Mouse (Mus musculus) stomach, postnatal 0 days (tissue): ENCODE measurements around the gene 1700037H04Rik. TPM values are rescaled to one million over a fixed set of nuclear protein-coding genes. Genes with fewer than 3 reads are reported as not detected.

Experiments
- ATAC-seq: fragments of 200-750 bp; cut with Nextera tagmentation; 2 replicates; pipeline ENCODE4 v1.8.0; 2017; ENCODE audit not compliant: low FRiP score, low TSS enrichment
- DNase-seq: peaks from one replicate; pipeline ENCODE4 v3.0.0-alpha.2; 2016; ENCODE audit warnings: low spot score
- H3K27ac ChIP-seq: fragments of 300-500 bp; sonication (generic); replicated peaks from 2 replicates; pipeline ENCODE4 v1.5.1; 2014; ENCODE audit warnings: mild to moderate bottlenecking, control low read depth
- H3K27me3 ChIP-seq: fragments of 300-500 bp; sonication (generic); 2 replicates; pipeline ENCODE4 v1.6.1; 2014; ENCODE audit warnings: low read length; ENCODE audit not compliant: control insufficient read depth, insufficient read depth
- H3K36me3 ChIP-seq: fragments of 300-500 bp; sonication (generic); 2 replicates; pipeline ENCODE4 v1.6.1; 2014; ENCODE audit warnings: low read length, mixed read lengths; ENCODE audit not compliant: control insufficient read depth, insufficient read depth
- H3K4me1 ChIP-seq: fragments of 300-500 bp; sonication (generic); replicated peaks from 2 replicates; pipeline ENCODE4 v1.6.1; 2014; ENCODE audit warnings: antibody characterized with exemption; ENCODE audit not compliant: control insufficient read depth, insufficient read depth
- H3K4me2 ChIP-seq: fragments of 300-500 bp; sonication (generic); replicated peaks from 2 replicates; pipeline ENCODE4 v1.6.1; 2014; ENCODE audit warnings: low read depth, mild to moderate bottlenecking, control low read depth, moderate library complexity
- H3K4me3 ChIP-seq: fragments of 300-500 bp; sonication (generic); 2 replicates; pipeline ENCODE4 v1.5.1; 2014; ENCODE audit warnings: low read depth, low read length, control low read depth
- H3K9ac ChIP-seq: fragments of 300-500 bp; sonication (generic); 2 replicates; pipeline ENCODE4 v1.6.1; 2014; ENCODE audit warnings: mild to moderate bottlenecking, low read length, control low read depth, mixed read lengths
- H3K9me3 ChIP-seq: fragments of 300-500 bp; sonication (generic); 2 replicates; pipeline ENCODE4 v1.6.1; 2016; ENCODE audit warnings: low read length; ENCODE audit not compliant: control insufficient read depth
- CTCF ChIP-seq: IDR thresholded peaks from 2 replicates; pipeline ENCODE4 v1.5.1; 2016; ENCODE audit warnings: antibody characterized with exemption, low read depth, mild to moderate bottlenecking, moderate library complexity
- EP300 ChIP-seq: optimal IDR thresholded peaks from 2 replicates; pipeline ENCODE3; 2016; ENCODE audit warnings: antibody characterized with exemption
- whole genome bisulfite sequencing: fragments of 180-500 bp; shearing (Covaris S2); extraction: QIAGEN DNeasy Blood & Tissue Kit; methylation state at CpG from one replicate; pipeline ENCODE4 v1.1.7; 2014; 5-methylcytosine and 5-hydroxymethylcytosine counted together
- polyA plus RNA-seq: library from polyadenylated mRNA; unstranded; fragments of >200 nt; fragmentation: Nextera tagmentation; extraction: Ambion mirVana; gene quantifications from 2 replicates; pipeline ENCODE4 v1.2.1, GENCODE M21; 2015

1700037H04Rik gene
- polyA plus RNA-seq = 42.6 and 43.6 TPM in 2 replicates

DNA sequence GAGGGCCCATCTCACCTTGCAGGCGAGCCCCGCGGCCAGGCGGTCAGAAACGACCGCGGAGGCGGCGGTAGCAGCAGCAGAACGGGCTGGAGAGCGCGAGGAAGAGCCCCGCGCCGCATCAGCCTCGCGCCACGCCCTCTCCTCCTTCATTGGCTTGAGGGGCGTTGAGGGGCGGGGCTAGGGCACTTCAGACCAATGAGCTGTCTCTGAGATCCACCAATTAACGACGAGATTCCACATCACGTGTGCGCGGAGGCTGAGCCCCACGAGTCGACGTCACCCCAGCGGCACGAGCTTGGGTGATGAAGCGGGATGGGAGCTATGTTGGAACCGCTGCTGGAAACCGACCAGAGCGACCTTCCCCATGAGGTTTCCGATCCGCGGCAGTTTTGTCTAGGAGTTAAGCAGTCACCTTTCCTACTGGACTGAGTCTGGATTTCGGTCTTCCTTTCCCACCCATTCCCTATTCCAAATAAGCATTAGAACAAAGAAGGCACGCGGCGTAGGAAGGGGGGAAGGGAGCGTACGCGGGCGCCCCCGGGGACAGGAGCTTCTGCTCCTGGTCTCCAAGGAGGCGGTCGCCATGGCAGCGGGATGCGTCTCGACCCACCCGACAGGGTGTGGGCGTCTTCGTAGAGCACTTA lies at the start of gene 1700037H04Rik:
TSS of gene 1700037H04Rik (minus strand) at position 144 of the 644 bp plus-strand sequence.
- Histone ChIP-seq H3K4me3 (peak within 1 kb of the TSS; percentile 63), H3K36me3 (no peaks in the 10 kb centered on the region), H3K27me3 (no peaks in the 10 kb centered on the region), H3K4me1 (no peaks in the 10 kb centered on the region), H3K9me3 (0 out of 2 replicates have a peak, but pooled peaks cover 1% of the 10 kb centered on the region), H3K27ac (peak within 1 kb of the TSS; percentile 87), H3K4me2 (peak within 1 kb of the TSS; percentile 98), H3K9ac (peak within 1 kb of the TSS; percentile 71)
- DNase-seq (peak; percentile 97), ATAC-seq (peak; percentile 97)
- TF ChIP-seq EP300 (no peak), CTCF (no peak)
- under 1% methylated on average over 54 of the region's 54 CpGs for WGBS

DNA sequence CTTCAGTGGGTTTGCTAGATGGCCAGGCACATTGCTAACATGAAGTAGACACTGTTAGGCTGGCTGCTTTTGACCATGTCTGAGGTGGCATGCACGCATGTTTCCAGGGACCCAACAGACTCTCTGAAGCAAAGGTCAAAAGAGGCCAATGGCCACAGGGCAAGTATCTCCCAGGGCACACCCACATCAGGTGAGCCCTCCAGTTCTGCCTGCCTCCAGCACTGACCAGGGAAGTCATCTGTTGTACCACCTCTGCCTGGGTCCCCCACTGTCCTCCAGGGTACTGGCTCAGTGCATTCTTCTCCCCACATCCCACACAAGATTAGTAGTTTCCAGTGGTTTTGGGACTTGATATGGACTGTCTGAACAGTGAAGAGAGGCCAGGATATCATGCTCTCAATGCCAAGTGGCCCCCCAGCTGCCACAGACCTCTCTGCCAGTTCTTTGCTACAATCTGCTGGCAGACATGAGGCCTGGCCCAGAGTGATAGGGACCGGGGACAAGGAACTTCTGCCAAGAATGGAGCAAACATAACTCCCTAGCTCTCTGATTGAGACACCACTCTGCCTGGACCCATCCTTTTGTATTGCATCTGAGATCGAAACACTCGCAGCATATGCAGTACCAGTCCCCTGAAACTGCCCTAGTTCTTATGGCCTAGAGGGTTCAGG lies 49.4 kb upstream of the 1700037H04Rik start:
- Histone ChIP-seq H3K27me3 (no peaks in the 10 kb centered on the region), H3K27ac (peak overlapping the region; percentile 92), H3K36me3 (peaks cover 8% of the 10 kb centered on the region; the same call in 1 of the 2 replicates), H3K4me3 (no peak overlapping the region), H3K4me1 (peaks cover 16% of the 10 kb centered on the region), H3K4me2 (no peak overlapping the region), H3K9ac (peak overlapping the region; percentile 32; the same call in 1 of the 2 replicates), H3K9me3 (no peaks in the 10 kb centered on the region)
- ATAC-seq = no peak
- 73% methylated on average over 4 of the region's 4 CpGs for WGBS
- TF ChIP-seq EP300 = no peak
- TF ChIP-seq CTCF = no peak
- no peak for DNase-seq

DNA sequence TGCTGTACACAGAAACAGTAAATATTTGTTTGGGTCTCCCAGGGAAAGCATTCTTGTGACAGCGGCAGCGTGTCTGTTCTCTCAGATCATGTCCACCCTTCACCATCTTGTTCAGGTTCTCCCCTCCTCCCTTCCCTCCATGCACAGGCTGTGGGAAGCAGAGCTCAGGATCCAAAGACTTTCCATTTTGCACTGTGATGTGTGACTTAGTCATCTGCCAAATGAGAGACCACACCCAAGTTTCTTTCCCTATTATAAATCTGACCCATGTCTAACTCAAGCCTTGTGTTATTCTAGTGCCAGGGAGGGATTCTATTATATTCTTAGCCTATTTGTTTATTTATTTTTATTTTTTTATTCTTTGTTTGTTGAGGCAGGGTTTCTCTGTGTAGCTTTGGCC lies 48.5 kb upstream of the 1700037H04Rik start:
- no peak for ATAC-seq
- WGBS = 70% methylated on average over 2 of the region's 2 CpGs

DNA sequence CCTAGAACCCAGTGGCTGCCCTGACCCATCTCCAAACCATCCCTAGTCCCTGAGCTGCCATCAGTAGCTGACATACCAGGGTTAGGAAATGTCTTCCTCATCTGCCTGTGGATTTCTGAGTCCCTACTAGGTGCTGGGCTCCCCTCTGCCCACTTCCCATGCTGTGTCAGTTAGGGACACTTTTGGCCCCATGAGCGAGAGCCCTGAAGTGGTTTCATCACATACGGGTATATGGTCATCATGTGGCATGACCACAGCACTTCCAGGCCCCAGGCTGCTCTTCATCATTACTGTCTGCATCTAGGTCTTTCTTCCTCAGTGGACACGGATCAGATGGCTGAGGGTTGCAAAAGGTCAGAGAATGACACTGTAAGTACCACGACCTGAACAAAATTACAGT lies 46.9 kb upstream of the 1700037H04Rik start, which contains the start of gene Ap5s1:
TSS of gene Ap5s1 (plus strand) at position 301 of the 400 bp plus-strand sequence.
- Histone ChIP-seq H3K9ac (no peak within 1 kb of the TSS), H3K36me3 (no peaks in the 10 kb centered on the region), H3K4me1 (peaks cover 16% of the 10 kb centered on the region), H3K27me3 (no peaks in the 10 kb centered on the region), H3K4me3 (no peak within 1 kb of the TSS), H3K9me3 (no peaks in the 10 kb centered on the region), H3K27ac (no peak within 1 kb of the TSS), H3K4me2 (no peak within 1 kb of the TSS)
- DNase-seq (no peak), ATAC-seq (no peak)
- 80% methylated on average over 4 of the region's 4 CpGs for WGBS
- TF ChIP-seq EP300 (no peak), CTCF (no peak)

More for the DNA sequence above, 48.5 kb upstream of the 1700037H04Rik start:
- Histone ChIP-seq H3K27me3 (no peaks in the 10 kb centered on the region), H3K4me1 (peaks cover 16% of the 10 kb centered on the region), H3K36me3 (peaks cover 8% of the 10 kb centered on the region; the same call in 1 of the 2 replicates), H3K4me2 (no peak overlapping the region), H3K27ac (peak overlapping the region; percentile 36; the same call in 1 of the 2 replicates), H3K9me3 (no peaks in the 10 kb centered on the region), H3K4me3 (no peak overlapping the region), H3K9ac (no peak overlapping the region)
- TF ChIP-seq EP300 = no peak
- no peak for TF ChIP-seq CTCF
- DNase-seq = no peak

DNA sequence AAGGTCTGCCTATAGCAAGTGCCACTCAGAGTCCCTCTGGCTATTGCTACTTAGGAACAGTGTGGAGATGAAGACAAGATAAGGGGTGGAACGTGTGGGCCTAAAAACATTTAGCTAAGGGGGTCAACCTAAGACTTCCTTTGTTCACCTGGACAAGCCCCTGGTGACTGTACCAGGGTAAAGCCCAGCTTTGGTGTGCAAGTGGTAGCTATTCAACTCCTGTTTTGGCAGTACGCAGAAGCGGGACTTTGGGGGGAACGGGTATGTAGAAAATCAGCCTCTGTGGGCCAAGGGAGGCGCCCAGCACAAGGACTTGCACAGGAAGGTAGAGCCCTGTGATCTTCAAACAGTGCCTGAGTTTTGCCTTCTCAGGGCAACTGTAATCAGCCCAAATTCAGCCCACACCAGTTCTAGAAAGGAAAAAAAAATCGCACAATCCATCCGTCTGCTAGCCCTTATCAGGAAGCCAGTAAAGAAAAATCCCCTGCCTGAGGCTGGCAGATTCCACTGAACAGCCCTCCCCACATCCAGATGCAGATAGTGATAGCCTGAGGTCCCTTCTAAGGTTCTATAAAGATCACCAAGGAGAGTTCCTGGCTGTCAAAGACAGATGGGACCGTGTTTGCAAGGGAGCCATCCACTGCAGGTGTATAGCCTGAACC lies 45.8 kb upstream of the 1700037H04Rik start:
- Histone ChIP-seq H3K4me1 (peaks cover 14% of the 10 kb centered on the region), H3K4me3 (no peak overlapping the region), H3K36me3 (no peaks in the 10 kb centered on the region), H3K27ac (peak overlapping the region; percentile 97), H3K9ac (no peak overlapping the region), H3K4me2 (no peak overlapping the region; the same call in 1 of the 2 replicates), H3K9me3 (no peaks in the 10 kb centered on the region), H3K27me3 (no peaks in the 10 kb centered on the region)
- DNase-seq (no peak), ATAC-seq (no peak)
- TF ChIP-seq EP300 (no peak), CTCF (no peak)
- WGBS = 69% methylated on average over 8 of the region's 8 CpGs
